Mouse (Mus musculus): ENCODE data around the gene 1700016K19Rik. TPM values are rescaled to one million over a fixed set of nuclear protein-coding genes. Genes with fewer than 3 reads are reported as not detected.

Gene 1700016K19Rik
- polyA plus RNA-seq, 1 experiment from 2014 or later, result 2.6 TPM

DNA sequence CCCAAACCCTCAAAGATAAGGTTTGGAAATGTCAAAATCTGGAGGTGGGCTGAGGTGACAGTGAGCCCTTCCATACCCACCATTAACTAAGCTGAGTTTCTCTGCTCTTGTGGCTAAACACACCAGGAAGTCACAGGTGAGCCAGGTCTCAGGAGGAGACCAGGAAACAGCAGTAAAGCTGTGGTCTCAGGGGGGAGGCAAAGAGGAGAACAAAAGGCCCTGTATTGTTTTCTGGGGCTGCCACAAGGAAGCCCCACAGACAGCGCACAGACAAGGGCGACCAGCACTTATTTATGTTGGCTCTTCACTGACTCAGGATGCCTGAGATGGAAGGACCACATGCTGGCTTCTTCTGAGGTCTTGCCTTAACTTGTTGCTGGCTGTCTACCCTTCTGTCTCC is 19.3 kb upstream of the 1700016K19Rik start:
- 29% methylated on average over 2 of the region's 2 CpGs for WGBS
- no peak for ATAC-seq
- H3K27ac ChIP-seq (ENCODE audit: low read length), result no peak overlapping the region

DNA sequence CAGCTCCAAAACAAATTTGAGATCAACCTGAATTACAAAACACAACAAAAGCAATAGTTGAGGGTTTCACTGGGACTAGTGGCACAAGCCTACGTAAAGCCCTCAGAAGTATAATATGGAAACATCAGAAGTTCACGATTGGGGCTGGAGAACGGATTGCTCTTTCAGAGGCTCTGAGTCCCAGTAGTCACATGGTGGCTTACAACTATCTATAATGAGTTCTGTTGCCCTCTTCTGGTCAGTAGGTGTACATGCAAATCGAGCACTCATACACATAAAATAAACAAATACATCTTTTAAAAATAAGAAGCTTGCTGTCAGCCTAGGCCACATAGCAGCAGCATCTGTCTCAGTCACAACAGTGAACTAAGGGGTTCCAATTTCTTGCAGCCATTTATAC is 16.5 kb upstream of the 1700016K19Rik start:
- ATAC-seq, result no peak
- Histone ChIP-seq H3K4me2 (ENCODE audit: low read depth, low read length) (no peak overlapping the region), H3K36me3 (ENCODE audit: control insufficient read depth, insufficient read depth, low read length) (no peaks in the 10 kb centered on the region), H3K4me1 (ENCODE audit: control insufficient read depth, insufficient read depth, low read length) (no peaks in the 10 kb centered on the region), H3K27ac (ENCODE audit: low read length) (no peak overlapping the region), H3K4me3 (ENCODE audit: low read length) (no peak overlapping the region), H3K27me3 (replicated peaks; ENCODE audit: control insufficient read depth, insufficient read depth, low read length) (no peaks in the 10 kb centered on the region), H3K9me3 (ENCODE audit: control insufficient read depth, low read length) (no peaks in the 10 kb centered on the region), H3K9ac (ENCODE audit: low read depth, low read length) (no peak overlapping the region)
- WGBS, result 78% methylated on average over 4 of the region's 4 CpGs

More for the DNA sequence above, 19.3 kb upstream of the 1700016K19Rik start:
- Histone ChIP-seq H3K9me3 (ENCODE audit: control insufficient read depth, low read length) (no peaks in the 10 kb centered on the region), H3K4me1 (ENCODE audit: control insufficient read depth, insufficient read depth, low read length) (no peaks in the 10 kb centered on the region), H3K4me3 (ENCODE audit: low read length) (no peak overlapping the region), H3K4me2 (ENCODE audit: low read depth, low read length) (no peak overlapping the region), H3K27me3 (replicated peaks; ENCODE audit: control insufficient read depth, insufficient read depth, low read length) (no peaks in the 10 kb centered on the region), H3K36me3 (ENCODE audit: control insufficient read depth, insufficient read depth, low read length) (no peaks in the 10 kb centered on the region), H3K9ac (ENCODE audit: low read depth, low read length) (no peak overlapping the region)

DNA sequence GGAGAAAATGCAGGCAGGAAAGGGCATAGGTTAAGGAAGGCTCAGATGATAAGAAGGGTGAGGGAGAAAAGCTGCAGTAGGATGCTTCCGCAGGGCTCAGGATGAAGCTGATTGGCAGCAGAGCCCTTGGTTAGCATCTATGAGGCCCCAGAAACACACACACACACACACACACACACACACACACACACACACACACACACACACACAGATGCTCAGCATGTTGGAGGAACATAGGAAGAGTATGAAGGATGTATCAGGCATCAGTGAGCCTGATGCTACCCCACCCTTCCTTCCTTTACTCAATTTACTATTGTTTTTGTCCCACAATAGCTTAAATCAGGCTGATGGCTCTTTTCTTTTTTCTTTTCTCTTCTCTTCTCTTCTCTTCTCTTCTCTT is 15.1 kb upstream of the 1700016K19Rik start:
- Histone ChIP-seq H3K4me1 (ENCODE audit: control insufficient read depth, insufficient read depth, low read length) (no peaks in the 10 kb centered on the region), H3K4me3 (ENCODE audit: low read length) (no peak overlapping the region), H3K4me2 (ENCODE audit: low read depth, low read length) (no peak overlapping the region), H3K36me3 (ENCODE audit: control insufficient read depth, insufficient read depth, low read length) (no peaks in the 10 kb centered on the region), H3K9ac (ENCODE audit: low read depth, low read length) (no peak overlapping the region), H3K27me3 (replicated peaks; ENCODE audit: control insufficient read depth, insufficient read depth, low read length) (no peaks in the 10 kb centered on the region), H3K9me3 (ENCODE audit: control insufficient read depth, low read length) (no peaks in the 10 kb centered on the region), H3K27ac (ENCODE audit: low read length) (no peak overlapping the region)
- ATAC-seq, result no peak
- WGBS, result 47% methylated on average over 1 of the region's 1 CpGs

DNA sequence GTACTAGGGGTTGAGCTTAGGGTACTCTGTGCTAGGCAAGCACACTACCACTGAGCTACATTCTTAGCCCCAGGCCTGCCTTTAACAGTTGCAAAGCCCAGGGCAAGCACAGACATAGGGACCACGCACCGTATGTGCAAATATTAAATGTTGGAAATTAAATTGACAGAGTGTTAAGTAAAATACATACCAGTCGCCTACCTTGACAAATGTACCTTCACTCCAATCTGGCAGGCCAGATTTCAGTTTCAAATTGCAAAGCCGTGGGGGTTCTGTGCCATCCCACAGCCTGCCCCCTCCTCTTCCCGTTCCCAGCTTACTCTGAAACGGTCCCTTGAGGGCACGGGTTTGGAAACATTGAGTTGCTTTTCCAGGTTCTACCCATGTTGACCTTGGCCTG is 13.8 kb upstream of the 1700016K19Rik start:
- no peak overlapping the region for H3K4me3 ChIP-seq (ENCODE audit: low read length)
- H3K9ac ChIP-seq (ENCODE audit: low read depth, low read length), result no peak overlapping the region
- no peak overlapping the region for H3K4me2 ChIP-seq (ENCODE audit: low read depth, low read length)
- no peaks in the 10 kb centered on the region for H3K9me3 ChIP-seq (ENCODE audit: control insufficient read depth, low read length)
- WGBS, result 73% methylated on average over 7 of the region's 7 CpGs
- no peak for ATAC-seq
- H3K27me3 ChIP-seq (replicated peaks; ENCODE audit: control insufficient read depth, insufficient read depth, low read length), result no peaks in the 10 kb centered on the region
- no peaks in the 10 kb centered on the region for H3K36me3 ChIP-seq (ENCODE audit: control insufficient read depth, insufficient read depth, low read length)
- H3K4me1 ChIP-seq (ENCODE audit: control insufficient read depth, insufficient read depth, low read length), result no peaks in the 10 kb centered on the region
- no peak overlapping the region for H3K27ac ChIP-seq (ENCODE audit: low read length)

DNA sequence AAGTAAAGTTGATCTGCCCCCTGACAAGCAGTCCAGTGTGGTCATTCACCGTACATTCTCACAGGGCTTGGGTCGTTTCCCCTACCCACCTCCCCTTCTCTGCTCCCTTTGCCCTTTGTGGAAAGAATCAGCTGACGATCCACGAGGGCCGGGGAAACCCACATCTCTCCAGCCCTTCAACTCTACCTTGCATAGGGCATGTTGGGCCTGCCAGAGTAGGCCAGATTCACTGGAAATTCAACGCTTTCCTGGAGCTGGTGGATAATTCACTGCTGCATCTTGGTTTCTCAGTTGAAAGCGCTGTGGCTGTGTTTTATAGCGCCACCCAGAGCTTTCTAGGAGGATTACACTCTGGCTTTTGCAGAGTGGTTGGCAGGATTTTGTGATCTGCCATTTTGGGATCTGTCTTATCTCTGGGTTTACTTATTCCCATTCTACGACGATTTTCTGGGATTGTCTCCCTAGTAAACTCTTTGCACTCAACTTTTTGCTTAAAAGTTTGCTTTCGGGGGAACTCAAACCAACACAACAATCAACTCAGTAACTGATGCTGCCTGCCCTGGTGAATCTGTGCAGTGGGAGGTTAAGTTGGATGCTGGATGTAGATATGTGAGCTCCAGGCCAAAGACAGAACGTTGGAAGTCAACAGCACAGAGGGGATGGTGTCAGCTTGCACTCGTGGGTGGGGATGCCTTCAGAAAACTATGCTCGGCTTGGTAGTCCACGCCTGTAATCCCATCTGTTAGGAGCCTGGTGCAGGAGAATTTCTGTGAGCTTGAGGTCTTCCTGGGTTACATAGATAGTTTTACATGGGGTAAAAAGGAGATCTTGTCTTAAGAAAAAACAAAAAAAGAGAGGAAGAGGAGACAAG is 8.5 kb upstream of the 1700016K19Rik start:
- WGBS, result 78% methylated on average over 15 of the region's 15 CpGs

DNA sequence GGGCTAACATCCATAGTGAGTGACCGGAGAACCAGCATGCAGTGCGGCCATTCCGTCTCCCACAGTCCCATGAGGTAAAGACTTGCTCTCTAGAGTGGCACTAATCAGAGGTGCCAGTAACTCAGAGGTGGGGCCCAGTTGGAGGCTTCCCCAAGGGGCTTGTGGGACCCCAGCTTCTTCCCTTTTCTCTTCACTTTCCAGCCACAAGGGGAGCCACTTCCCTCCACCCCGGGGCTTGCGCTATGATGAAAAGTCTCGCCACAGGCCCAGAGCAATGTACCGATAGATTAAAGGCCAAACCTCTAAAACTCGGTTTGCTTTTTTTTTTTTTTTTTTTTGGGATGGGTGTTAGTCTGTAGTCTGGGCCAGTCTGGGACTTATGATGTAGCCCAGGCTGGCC is 7.8 kb upstream of the 1700016K19Rik start:
- no peaks in the 10 kb centered on the region for H3K36me3 ChIP-seq (ENCODE audit: control insufficient read depth, insufficient read depth, low read length)
- no peak overlapping the region for H3K27ac ChIP-seq (ENCODE audit: low read length)
- H3K4me1 ChIP-seq (ENCODE audit: control insufficient read depth, insufficient read depth, low read length), result no peaks in the 10 kb centered on the region
- H3K27me3 ChIP-seq (replicated peaks; ENCODE audit: control insufficient read depth, insufficient read depth, low read length), result no peaks in the 10 kb centered on the region
- H3K4me2 ChIP-seq (ENCODE audit: low read depth, low read length), result no peak overlapping the region
- ATAC-seq, result no peak
- H3K4me3 ChIP-seq (ENCODE audit: low read length), result no peak overlapping the region
- H3K9me3 ChIP-seq (ENCODE audit: control insufficient read depth, low read length), result no peaks in the 10 kb centered on the region
- WGBS, result 90% methylated on average over 8 of the region's 8 CpGs
- no peak overlapping the region for H3K9ac ChIP-seq (ENCODE audit: low read depth, low read length)

More for the DNA sequence above, 8.5 kb upstream of the 1700016K19Rik start:
- H3K4me2 ChIP-seq (ENCODE audit: low read depth, low read length), result no peak overlapping the region
- no peaks in the 10 kb centered on the region for H3K27me3 ChIP-seq (replicated peaks; ENCODE audit: control insufficient read depth, insufficient read depth, low read length)
- H3K4me3 ChIP-seq (ENCODE audit: low read length), result no peak overlapping the region
- no peak overlapping the region for H3K9ac ChIP-seq (ENCODE audit: low read depth, low read length)
- ATAC-seq, result no peak
- no peaks in the 10 kb centered on the region for H3K36me3 ChIP-seq (ENCODE audit: control insufficient read depth, insufficient read depth, low read length)
- H3K9me3 ChIP-seq (ENCODE audit: control insufficient read depth, low read length), result no peaks in the 10 kb centered on the region
- no peak overlapping the region for H3K27ac ChIP-seq (ENCODE audit: low read length)
- H3K4me1 ChIP-seq (ENCODE audit: control insufficient read depth, insufficient read depth, low read length), result no peaks in the 10 kb centered on the region

DNA sequence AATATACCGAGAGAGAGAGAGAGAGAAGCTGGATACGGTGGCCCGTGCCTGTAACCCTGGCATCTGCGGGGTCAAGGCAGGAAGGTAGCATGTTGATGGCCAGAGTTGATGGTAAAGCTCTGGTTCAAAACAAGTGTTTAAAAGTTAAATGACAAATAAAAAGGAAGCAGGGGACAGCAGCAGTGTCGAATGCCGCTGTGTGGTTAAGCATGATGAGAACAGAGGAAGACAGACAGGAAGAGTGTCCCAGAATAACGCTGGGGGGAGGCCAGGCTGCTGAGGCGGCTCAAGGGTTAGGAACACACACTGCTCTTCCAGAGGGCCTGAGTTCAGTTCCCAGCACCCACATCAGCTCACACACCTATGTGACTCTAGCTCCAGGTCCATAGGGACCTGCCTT is 7.2 kb upstream of the 1700016K19Rik start:
- 86% methylated on average over 8 of the region's 8 CpGs for WGBS
- H3K27me3 ChIP-seq (replicated peaks; ENCODE audit: control insufficient read depth, insufficient read depth, low read length), result no peaks in the 10 kb centered on the region
- no peak overlapping the region for H3K4me2 ChIP-seq (ENCODE audit: low read depth, low read length)
- ATAC-seq, result no peak
- H3K9ac ChIP-seq (ENCODE audit: low read depth, low read length), result no peak overlapping the region
- H3K36me3 ChIP-seq (ENCODE audit: control insufficient read depth, insufficient read depth, low read length), result no peaks in the 10 kb centered on the region
- H3K27ac ChIP-seq (ENCODE audit: low read length), result no peak overlapping the region
- H3K4me3 ChIP-seq (ENCODE audit: low read length), result no peak overlapping the region
- no peaks in the 10 kb centered on the region for H3K9me3 ChIP-seq (ENCODE audit: control insufficient read depth, low read length)
- no peaks in the 10 kb centered on the region for H3K4me1 ChIP-seq (ENCODE audit: control insufficient read depth, insufficient read depth, low read length)

DNA sequence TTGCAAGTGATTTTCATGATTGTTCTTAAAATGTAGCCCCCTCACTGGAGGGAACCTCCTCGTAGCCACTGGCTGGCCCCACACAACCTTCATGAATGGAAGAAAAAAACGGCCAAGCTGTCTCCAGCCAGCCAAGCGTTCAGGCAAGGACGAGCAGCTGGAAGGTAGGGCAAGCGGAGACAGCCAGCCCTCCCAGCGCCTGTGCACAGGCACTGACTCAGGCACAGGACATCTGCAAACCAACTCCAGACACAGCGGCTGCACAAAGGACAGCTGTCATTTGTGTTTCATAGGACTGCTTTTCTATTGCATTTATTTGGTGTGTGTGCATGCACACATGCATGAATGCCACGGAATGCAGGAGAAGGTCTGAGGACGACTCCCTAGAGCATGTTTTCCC is 5.4 kb upstream of the 1700016K19Rik start:
- Histone ChIP-seq H3K4me1 (ENCODE audit: control insufficient read depth, insufficient read depth, low read length) (0 out of 2 replicates have a peak, but pooled peaks cover 1% of the 10 kb centered on the region), H3K4me3 (ENCODE audit: low read length) (no peak overlapping the region), H3K9ac (ENCODE audit: low read depth, low read length) (no peak overlapping the region), H3K36me3 (ENCODE audit: control insufficient read depth, insufficient read depth, low read length) (no peaks in the 10 kb centered on the region), H3K27ac (ENCODE audit: low read length) (no peak overlapping the region), H3K27me3 (replicated peaks; ENCODE audit: control insufficient read depth, insufficient read depth, low read length) (no peaks in the 10 kb centered on the region), H3K9me3 (ENCODE audit: control insufficient read depth, low read length) (no peaks in the 10 kb centered on the region), H3K4me2 (ENCODE audit: low read depth, low read length) (no peak overlapping the region)
- WGBS, result 50% methylated on average over 9 of the region's 9 CpGs
- no peak for ATAC-seq

DNA sequence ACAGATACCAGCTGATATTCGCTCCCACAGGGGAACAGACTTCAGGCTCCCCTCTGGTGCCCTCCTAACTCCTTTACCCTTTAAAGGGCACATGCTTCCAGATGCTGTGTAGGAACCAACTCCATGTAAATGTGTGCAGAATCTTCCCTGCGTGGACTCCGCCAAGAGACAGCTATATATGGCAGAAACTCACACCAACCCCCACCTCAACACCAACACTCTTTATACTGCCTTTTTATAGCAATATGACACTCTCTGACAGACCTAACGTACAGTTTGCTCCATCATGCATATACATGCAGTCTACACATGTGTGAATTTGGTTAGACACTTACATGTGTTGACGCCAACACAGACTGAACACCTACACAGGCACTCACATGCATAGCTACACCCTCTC is 989 bp downstream of the 1700016K19Rik start:
- no peaks in the 10 kb centered on the region for H3K27me3 ChIP-seq (replicated peaks; ENCODE audit: control insufficient read depth, insufficient read depth, low read length)
- no peak overlapping the region for H3K4me3 ChIP-seq (ENCODE audit: low read length)
- H3K27ac ChIP-seq (ENCODE audit: low read length), result no peak overlapping the region
- no peak for ATAC-seq
- H3K4me2 ChIP-seq (ENCODE audit: low read depth, low read length), result no peak overlapping the region
- peaks cover 10% of the 10 kb centered on the region; the same call in 1 of the 2 replicates for H3K4me1 ChIP-seq (ENCODE audit: control insufficient read depth, insufficient read depth, low read length)
- no peaks in the 10 kb centered on the region for H3K9me3 ChIP-seq (ENCODE audit: control insufficient read depth, low read length)
- 85% methylated on average over 5 of the region's 5 CpGs for WGBS
- H3K9ac ChIP-seq (ENCODE audit: low read depth, low read length), result no peak overlapping the region
- H3K36me3 ChIP-seq (ENCODE audit: control insufficient read depth, insufficient read depth, low read length), result no peaks in the 10 kb centered on the region
